Mouse (Mus musculus): ENCODE measurements around the gene Mt1. TPM values are rescaled to one million over a fixed set of nuclear protein-coding genes. Genes with fewer than 3 reads are reported as not detected.
"Not testable (repeated sequence)": the region's sequence is repeated elsewhere in the genome, so short reads cannot be mapped to it uniquely, and the experiment has no call there.

Gene Mt1
- polyA plus RNA-seq, 1 experiment from 2014 or later = 81.4 TPM

- Histone ChIP-seq H3K9ac (ENCODE audit: low read length) (no peak overlapping the region), H3K4me3 (ENCODE audit: low read depth, low read length) (no peak overlapping the region), H3K27me3 (ENCODE audit: control insufficient read depth, insufficient read depth, low read length) (no peaks in the 10 kb centered on the region), H3K4me2 (ENCODE audit: low read depth, severe bottlenecking) (no peak overlapping the region), H3K27ac (replicated peaks; ENCODE audit: low read depth, low read length) (no peak overlapping the region), H3K4me1 (ENCODE audit: control insufficient read depth, insufficient read depth, low read length) (no peaks in the 10 kb centered on the region), H3K9me3 (ENCODE audit: control insufficient read depth, low read length) (no peaks in the 10 kb centered on the region), H3K36me3 (ENCODE audit: control insufficient read depth, insufficient read depth, low read length) (no peaks in the 10 kb centered on the region)
- DNase-seq (ENCODE audit: low spot score) (no peak), ATAC-seq (ENCODE audit: insufficient number of reproducible peaks, low FRiP score, low TSS enrichment, low read depth) (no peak)
- WGBS = 85% methylated on average over 4 of the region's 4 CpGs
These were observed 38.6 kb upstream of the Mt1 start for GRCm38 (mm10) chr8:94140266-94140795.

- Histone ChIP-seq H3K9ac (ENCODE audit: low read length) (no peak overlapping the region), H3K9me3 (ENCODE audit: control insufficient read depth, low read length) (no peaks in the 10 kb centered on the region), H3K27me3 (ENCODE audit: control insufficient read depth, insufficient read depth, low read length) (peaks cover 11% of the 10 kb centered on the region; the same call in 1 of the 2 replicates), H3K4me2 (ENCODE audit: low read depth, severe bottlenecking) (no peak overlapping the region), H3K27ac (replicated peaks; ENCODE audit: low read depth, low read length) (no peak overlapping the region), H3K4me3 (ENCODE audit: low read depth, low read length) (no peak overlapping the region), H3K36me3 (ENCODE audit: control insufficient read depth, insufficient read depth, low read length) (no peaks in the 10 kb centered on the region), H3K4me1 (ENCODE audit: control insufficient read depth, insufficient read depth, low read length) (peaks cover 6% of the 10 kb centered on the region; the same call in 1 of the 2 replicates)
- no peak for DNase-seq (ENCODE audit: low spot score)
- no peak for ATAC-seq (ENCODE audit: insufficient number of reproducible peaks, low FRiP score, low TSS enrichment, low read depth)
- 57% methylated on average over 5 of the region's 5 CpGs for WGBS
These were observed 30.6 kb upstream of the Mt1 start for GRCm38 (mm10) chr8:94148236-94148635.

- Histone ChIP-seq H3K9me3 (ENCODE audit: control insufficient read depth, low read length) (no peaks in the 10 kb centered on the region), H3K27ac (replicated peaks; ENCODE audit: low read depth, low read length) (no peak overlapping the region), H3K4me1 (ENCODE audit: control insufficient read depth, insufficient read depth, low read length) (peaks cover 6% of the 10 kb centered on the region; the same call in 1 of the 2 replicates), H3K9ac (ENCODE audit: low read length) (no peak overlapping the region), H3K36me3 (ENCODE audit: control insufficient read depth, insufficient read depth, low read length) (no peaks in the 10 kb centered on the region), H3K27me3 (ENCODE audit: control insufficient read depth, insufficient read depth, low read length) (peaks cover 17% of the 10 kb centered on the region; the same call in 1 of the 2 replicates), H3K4me2 (ENCODE audit: low read depth, severe bottlenecking) (no peak overlapping the region), H3K4me3 (ENCODE audit: low read depth, low read length) (no peak overlapping the region)
- no peak for ATAC-seq (ENCODE audit: insufficient number of reproducible peaks, low FRiP score, low TSS enrichment, low read depth)
- WGBS = 74% methylated on average over 5 of the region's 5 CpGs
- DNase-seq (ENCODE audit: low spot score) = no peak
These were observed 28.0 kb upstream of the Mt1 start for GRCm38 (mm10) chr8:94150925-94151324.

GRCm38 (mm10) chr8:94152513-94153300 is 26.2 kb upstream of the Mt1 start, which contains the start of gene Mt3:
TSS of gene Mt3 (plus strand) at chr8:94152607.
- DNase-seq (ENCODE audit: low spot score) (peak; percentile 60), ATAC-seq (ENCODE audit: insufficient number of reproducible peaks, low FRiP score, low TSS enrichment, low read depth) (peak; percentile 28; the same call in 1 of the 2 replicates)
- Histone ChIP-seq H3K4me1 (ENCODE audit: control insufficient read depth, insufficient read depth, low read length) (peaks cover 6% of the 10 kb centered on the region; the same call in 1 of the 2 replicates), H3K27ac (replicated peaks; ENCODE audit: low read depth, low read length) (no peak within 1 kb of the TSS), H3K27me3 (ENCODE audit: control insufficient read depth, insufficient read depth, low read length) (peaks cover 17% of the 10 kb centered on the region; the same call in 1 of the 2 replicates), H3K4me2 (ENCODE audit: low read depth, severe bottlenecking) (peak within 1 kb of the TSS; percentile 51), H3K4me3 (ENCODE audit: low read depth, low read length) (peak within 1 kb of the TSS; percentile 0; the same call in 1 of the 2 replicates), H3K9me3 (ENCODE audit: control insufficient read depth, low read length) (no peaks in the 10 kb centered on the region), H3K36me3 (ENCODE audit: control insufficient read depth, insufficient read depth, low read length) (no peaks in the 10 kb centered on the region), H3K9ac (ENCODE audit: low read length) (no peak within 1 kb of the TSS)
- 2% methylated on average over 29 of the region's 29 CpGs for WGBS

GRCm38 (mm10) chr8:94153451-94153850 is 25.4 kb upstream of the Mt1 start:
- H3K36me3 ChIP-seq (ENCODE audit: control insufficient read depth, insufficient read depth, low read length) = no peaks in the 10 kb centered on the region
- H3K4me1 ChIP-seq (ENCODE audit: control insufficient read depth, insufficient read depth, low read length) = peaks cover 6% of the 10 kb centered on the region; the same call in 1 of the 2 replicates
- H3K27me3 ChIP-seq (ENCODE audit: control insufficient read depth, insufficient read depth, low read length) = peaks cover 17% of the 10 kb centered on the region; the same call in 1 of the 2 replicates
- H3K27ac ChIP-seq (replicated peaks; ENCODE audit: low read depth, low read length) = no peak overlapping the region
- DNase-seq (ENCODE audit: low spot score) (no peak), ATAC-seq (ENCODE audit: insufficient number of reproducible peaks, low FRiP score, low TSS enrichment, low read depth) (no peak)
- no peaks in the 10 kb centered on the region for H3K9me3 ChIP-seq (ENCODE audit: control insufficient read depth, low read length)
- H3K9ac ChIP-seq (ENCODE audit: low read length) = no peak overlapping the region
- 28% methylated on average over 7 of the region's 7 CpGs for WGBS
- no peak overlapping the region for H3K4me3 ChIP-seq (ENCODE audit: low read depth, low read length)
- H3K4me2 ChIP-seq (ENCODE audit: low read depth, severe bottlenecking) = no peak overlapping the region

GRCm38 (mm10) chr8:94154537-94154936 is 24.3 kb upstream of the Mt1 start:
- no peak overlapping the region for H3K27ac ChIP-seq (replicated peaks; ENCODE audit: low read depth, low read length)
- peaks cover 17% of the 10 kb centered on the region; the same call in 1 of the 2 replicates for H3K27me3 ChIP-seq (ENCODE audit: control insufficient read depth, insufficient read depth, low read length)
- H3K36me3 ChIP-seq (ENCODE audit: control insufficient read depth, insufficient read depth, low read length) = no peaks in the 10 kb centered on the region
- H3K4me1 ChIP-seq (ENCODE audit: control insufficient read depth, insufficient read depth, low read length) = peaks cover 6% of the 10 kb centered on the region; the same call in 1 of the 2 replicates
- DNase-seq (ENCODE audit: low spot score) (no peak), ATAC-seq (ENCODE audit: insufficient number of reproducible peaks, low FRiP score, low TSS enrichment, low read depth) (no peak)
- no peak overlapping the region for H3K4me2 ChIP-seq (ENCODE audit: low read depth, severe bottlenecking)
- WGBS = 52% methylated on average over 6 of the region's 6 CpGs
- H3K9ac ChIP-seq (ENCODE audit: low read length) = no peak overlapping the region
- no peaks in the 10 kb centered on the region for H3K9me3 ChIP-seq (ENCODE audit: control insufficient read depth, low read length)
- no peak overlapping the region for H3K4me3 ChIP-seq (ENCODE audit: low read depth, low read length)

- H3K4me1 ChIP-seq (ENCODE audit: control insufficient read depth, insufficient read depth, low read length) = peaks cover 6% of the 10 kb centered on the region; the same call in 1 of the 2 replicates
- H3K9ac ChIP-seq (ENCODE audit: low read length) = no peak overlapping the region
- DNase-seq (ENCODE audit: low spot score) (no peak), ATAC-seq (ENCODE audit: insufficient number of reproducible peaks, low FRiP score, low TSS enrichment, low read depth) (no peak)
- no peak overlapping the region for H3K4me2 ChIP-seq (ENCODE audit: low read depth, severe bottlenecking)
- 77% methylated on average over 4 of the region's 4 CpGs for WGBS
- H3K27ac ChIP-seq (replicated peaks; ENCODE audit: low read depth, low read length) = no peak overlapping the region
- H3K9me3 ChIP-seq (ENCODE audit: control insufficient read depth, low read length) = no peaks in the 10 kb centered on the region
- H3K36me3 ChIP-seq (ENCODE audit: control insufficient read depth, insufficient read depth, low read length) = no peaks in the 10 kb centered on the region
- H3K27me3 ChIP-seq (ENCODE audit: control insufficient read depth, insufficient read depth, low read length) = peaks cover 17% of the 10 kb centered on the region; the same call in 1 of the 2 replicates
- no peak overlapping the region for H3K4me3 ChIP-seq (ENCODE audit: low read depth, low read length)
These were observed 22.8 kb upstream of the Mt1 start for GRCm38 (mm10) chr8:94156092-94156491.

GRCm38 (mm10) chr8:94165772-94166171 is 13.1 kb upstream of the Mt1 start:
- WGBS = 64% methylated on average over 8 of the region's 8 CpGs
- not testable (repeated sequence) for H3K4me2 ChIP-seq (ENCODE audit: low read depth, severe bottlenecking); H3K9me3 ChIP-seq (ENCODE audit: control insufficient read depth, low read length); H3K4me1 ChIP-seq (ENCODE audit: control insufficient read depth, insufficient read depth, low read length); H3K9ac ChIP-seq (ENCODE audit: low read length); H3K27ac ChIP-seq (replicated peaks; ENCODE audit: low read depth, low read length); DNase-seq (ENCODE audit: low spot score); ATAC-seq (ENCODE audit: insufficient number of reproducible peaks, low FRiP score, low TSS enrichment, low read depth); H3K27me3 ChIP-seq (ENCODE audit: control insufficient read depth, insufficient read depth, low read length); H3K36me3 ChIP-seq (ENCODE audit: control insufficient read depth, insufficient read depth, low read length); H3K4me3 ChIP-seq (ENCODE audit: low read depth, low read length)
